Mouse (Mus musculus) midbrain, embryonic 10.5 days (tissue): Measurements from ENCODE around the gene Olfr1258. TPM values are rescaled to one million over a fixed set of nuclear protein-coding genes. Genes with fewer than 3 reads are reported as not detected.
"Not testable (repeated sequence)": the region's sequence is repeated elsewhere in the genome, so short reads cannot be mapped to it uniquely, and the experiment has no call there.

Experiments used
- DNase-seq: peaks from one replicate; pipeline ENCODE4 v3.0.0-alpha.2; 2017; ENCODE audit warnings: low spot score
- H3K27ac ChIP-seq: fragments of 300-500 bp; sonication (generic); replicated peaks from 2 replicates; pipeline ENCODE4 v1.5.1; 2016; ENCODE audit warnings: mild to moderate bottlenecking
- H3K27me3 ChIP-seq: fragments of 300-500 bp; sonication (generic); 2 replicates; pipeline ENCODE4 v1.6.1; 2016; ENCODE audit warnings: low read depth, mild to moderate bottlenecking; ENCODE audit not compliant: poor library complexity, severe bottlenecking
- H3K36me3 ChIP-seq: fragments of 300-500 bp; sonication (generic); 2 replicates; pipeline ENCODE4 v1.6.1; 2016; ENCODE audit warnings: mild to moderate bottlenecking, moderate library complexity
- H3K4me1 ChIP-seq: fragments of 300-500 bp; sonication (generic); 2 replicates; pipeline ENCODE4 v1.6.1; 2016
- H3K4me3 ChIP-seq: fragments of 300-500 bp; sonication (generic); 2 replicates; pipeline ENCODE4 v1.5.1; 2016; ENCODE audit warnings: mild to moderate bottlenecking, moderate library complexity
- H3K9me3 ChIP-seq: fragments of 300-500 bp; sonication (generic); replicated peaks from 2 replicates; pipeline ENCODE4 v1.6.1; 2016; ENCODE audit warnings: mild to moderate bottlenecking
- WGBS: fragments of 180-500 bp; shearing (Covaris S2); methylation state at CpG from one replicate; pipeline ENCODE4 v1.1.7; 2016; 5-methylcytosine and 5-hydroxymethylcytosine counted together
- polyA plus RNA-seq: library from polyadenylated mRNA; unstranded; fragments of >200 nt; fragmentation: Nextera tagmentation; extraction: Ambion mirVana; gene quantifications from 2 replicates; pipeline ENCODE4 v1.2.1, GENCODE M21; 2016

The Olfr1258 gene
- polyA plus RNA-seq, result not detected in 2 replicates

DNA sequence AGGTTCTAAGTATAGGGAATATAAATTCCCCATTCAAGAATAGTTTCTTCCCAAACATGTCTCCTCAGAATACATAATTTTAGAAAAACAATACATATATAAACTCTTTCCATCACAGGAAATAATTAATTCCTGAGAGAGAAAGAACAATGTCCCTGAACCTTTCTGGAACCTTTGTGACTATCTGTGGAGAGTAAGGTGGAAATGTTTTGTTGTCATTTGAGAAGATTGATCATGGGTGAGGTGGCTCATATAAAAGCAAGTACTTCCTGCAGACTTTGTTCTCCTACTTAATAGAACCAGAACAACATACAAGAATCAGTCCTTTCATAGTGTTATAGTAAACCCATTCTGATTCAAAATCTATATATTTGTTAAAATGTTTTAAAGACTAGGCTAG, at the start of gene Olfr1258:
Gene Olfr1258, plus strand, starts transcription at position 301 of the 400 bp plus-strand sequence.
- Histone ChIP-seq H3K36me3 (no peaks in the 10 kb centered on the region), H3K27ac (no peak within 1 kb of the TSS), H3K4me3 (no peak within 1 kb of the TSS), H3K9me3 (no peaks in the 10 kb centered on the region), H3K4me1 (no peaks in the 10 kb centered on the region), H3K27me3 (no peaks in the 10 kb centered on the region)
- DNase-seq, result no peak

GRCm38 (mm10) chr2:89878137-89878536, 49.0 kb upstream of the Olfr1258 start, which contains the start of gene Olfr1257:
Olfr1257 (plus strand) TSS chr2:89878437.
- Histone ChIP-seq H3K4me3 (no peak within 1 kb of the TSS), H3K9me3 (no peaks in the 10 kb centered on the region), H3K27me3 (no peaks in the 10 kb centered on the region), H3K4me1 (no peaks in the 10 kb centered on the region), H3K27ac (no peak within 1 kb of the TSS), H3K36me3 (no peaks in the 10 kb centered on the region)
- no peak for DNase-seq
- WGBS, result 88% methylated on average over 1 of the region's 1 CpGs

GRCm38 (mm10) chr2:89912616-89913015, 14.5 kb upstream of the Olfr1258 start:
- H3K4me3 ChIP-seq, H3K27ac ChIP-seq: not testable (repeated sequence)
- 95% methylated on average over 8 of the region's 9 CpGs for WGBS

GRCm38 (mm10) chr2:89948564-89948963, 21.5 kb downstream of the Olfr1258 start, which contains the start of gene Olfr1259:
Olfr1259 (minus strand) TSS chr2:89948664.
- H3K4me3 ChIP-seq, result no peak within 1 kb of the TSS
- WGBS, result 89% methylated on average over 5 of the region's 5 CpGs
- DNase-seq, result no peak

More at GRCm38 (mm10) chr2:89912616-89913015, 14.5 kb upstream of the Olfr1258 start:
- H3K27me3 ChIP-seq, H3K4me1 ChIP-seq, DNase-seq, H3K36me3 ChIP-seq, H3K9me3 ChIP-seq: not testable (repeated sequence)

DNA sequence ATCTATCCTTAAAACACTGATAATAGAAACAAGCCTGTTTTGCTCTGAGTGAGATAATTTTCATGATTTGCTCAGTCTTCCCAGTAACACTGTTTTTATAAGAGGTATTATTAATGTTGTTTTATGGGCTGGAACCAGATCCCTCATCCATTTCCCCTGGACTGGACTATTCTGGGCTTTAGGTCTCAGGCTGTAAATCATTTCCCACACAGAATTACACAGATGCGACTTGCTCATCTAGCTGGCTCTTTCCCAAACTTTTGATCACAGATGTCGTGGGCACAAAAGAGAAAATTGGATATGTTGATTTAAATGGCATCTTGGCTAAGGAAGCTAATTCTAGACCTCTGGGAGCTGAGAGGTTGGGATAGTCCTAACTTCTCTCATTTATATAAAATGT, 47.1 kb downstream of the Olfr1258 start, which contains the start of gene Olfr1260:
Gene Olfr1260, plus strand, starts transcription at position 157 of the 400 bp plus-strand sequence.
- Histone ChIP-seq H3K36me3 (no peaks in the 10 kb centered on the region), H3K27me3 (no peaks in the 10 kb centered on the region), H3K27ac (no peak within 1 kb of the TSS), H3K4me1 (no peaks in the 10 kb centered on the region), H3K4me3 (no peak within 1 kb of the TSS), H3K9me3 (no peaks in the 10 kb centered on the region)
- 82% methylated on average over 2 of the region's 2 CpGs for WGBS
- no peak for DNase-seq

More at GRCm38 (mm10) chr2:89948564-89948963, 21.5 kb downstream of the Olfr1258 start, which contains the start of gene Olfr1259:
- no peaks in the 10 kb centered on the region for H3K27me3 ChIP-seq
- H3K4me1 ChIP-seq, result no peaks in the 10 kb centered on the region
- no peaks in the 10 kb centered on the region for H3K36me3 ChIP-seq
- H3K9me3 ChIP-seq, result no peaks in the 10 kb centered on the region
- H3K27ac ChIP-seq, result no peak within 1 kb of the TSS

GRCm38 (mm10) chr2:89977709-89978108, 50.6 kb downstream of the Olfr1258 start:
- no peak overlapping the region for H3K27ac ChIP-seq
- DNase-seq, result no peak
- H3K4me1 ChIP-seq, result no peaks in the 10 kb centered on the region
- no peaks in the 10 kb centered on the region for H3K9me3 ChIP-seq
- 99% methylated on average over 2 of the region's 2 CpGs for WGBS
- no peaks in the 10 kb centered on the region for H3K27me3 ChIP-seq
- H3K36me3 ChIP-seq, result no peaks in the 10 kb centered on the region
- no peak overlapping the region for H3K4me3 ChIP-seq

Other genes with a start within 250 kb of the Olfr1258 start
- gene Olfr1252, start 202.3 kb upstream of the Olfr1258 start, polyA plus RNA-seq, result not detected in 2 replicates
- not detected in 2 replicates for gene Olfr1253, start 170.2 kb upstream of the Olfr1258 start, polyA plus RNA-seq
- gene Olfr1254, start 133.7 kb upstream of the Olfr1258 start, polyA plus RNA-seq, result not detected in 2 replicates
- gene Olfr1255, start 115.3 kb upstream of the Olfr1258 start, polyA plus RNA-seq, result not detected in 2 replicates
- not detected in 2 replicates for gene Olfr1256, start 85.8 kb upstream of the Olfr1258 start, polyA plus RNA-seq
- gene Olfr48, start 79.1 kb upstream of the Olfr1258 start, polyA plus RNA-seq, result not detected in 2 replicates
- not detected in 2 replicates for gene Olfr1257, start 48.9 kb upstream of the Olfr1258 start, polyA plus RNA-seq
- not detected in 2 replicates for gene Olfr1259, start 21.4 kb downstream of the Olfr1258 start, polyA plus RNA-seq
- gene Olfr1260, start 47.0 kb downstream of the Olfr1258 start, polyA plus RNA-seq, result not detected in 2 replicates
- gene Olfr1261, start 63.9 kb downstream of the Olfr1258 start, polyA plus RNA-seq, result not detected in 2 replicates
- not detected in 2 replicates for gene Olfr1262, start 72.8 kb downstream of the Olfr1258 start, polyA plus RNA-seq
- not detected in 2 replicates for gene Olfr1263, start 84.8 kb downstream of the Olfr1258 start, polyA plus RNA-seq
- gene Olfr1264, start 98.3 kb downstream of the Olfr1258 start, polyA plus RNA-seq, result not detected in 2 replicates
- gene Olfr1265, start 108.0 kb downstream of the Olfr1258 start, polyA plus RNA-seq, result not detected in 2 replicates
- not detected in 2 replicates for gene Olfr140, start 136.3 kb downstream of the Olfr1258 start, polyA plus RNA-seq
- gene Olfr1269, start 194.1 kb downstream of the Olfr1258 start, polyA plus RNA-seq, result not detected in 2 replicates
- gene Olfr32, start 215.0 kb downstream of the Olfr1258 start, polyA plus RNA-seq, result not detected in 2 replicates
- gene Olfr1270, start 225.8 kb downstream of the Olfr1258 start, polyA plus RNA-seq, result not detected in 2 replicates